Mouse (Mus musculus) bone marrow, adult 2 months (tissue): ENCODE measurements around the gene Cyp1a1. TPM values are rescaled to one million over a fixed set of nuclear protein-coding genes. Genes with fewer than 3 reads are reported as not detected.

Experiments
- H3K27ac ChIP-seq: fragments of 200-500 bp; 2 replicates; pipeline ENCODE4 v1.5.1; 2012; ENCODE audit warnings: low read depth, mild to moderate bottlenecking, control low read depth, inconsistent platforms, low read length; ENCODE audit not compliant: control insufficient read depth, poor library complexity, insufficient read depth
- H3K4me1 ChIP-seq: fragments of 200-500 bp; 2 replicates; pipeline ENCODE4 v1.6.1; 2011; ENCODE audit warnings: low read length; ENCODE audit not compliant: control insufficient read depth, insufficient read depth
- H3K4me3 ChIP-seq: fragments of 200-500 bp; replicated peaks from 2 replicates; pipeline ENCODE3; 2011; ENCODE audit warnings: mild to moderate bottlenecking, low read depth, low read length, control low read depth; ENCODE audit not compliant: control insufficient read depth
- CTCF ChIP-seq: fragments of 200-500 bp; IDR thresholded peaks from 2 replicates; pipeline ENCODE4 v1.5.1; 2011; ENCODE audit warnings: low read length, control low read depth; ENCODE audit not compliant: control insufficient read depth, insufficient read depth
- POLR2A ChIP-seq: fragments of 200-500 bp; IDR thresholded peaks from 2 replicates; pipeline ENCODE4 v1.6.1; 2011; ENCODE audit warnings: low read depth, mild to moderate bottlenecking, control low read depth, low read length, borderline replicate concordance; ENCODE audit not compliant: control insufficient read depth
- WGBS: fragments of 180-500 bp; shearing (Covaris S2); methylation state at CpG from one replicate; pipeline ENCODE4 v1.1.7; 2018; 5-methylcytosine and 5-hydroxymethylcytosine counted together
- polyA plus RNA-seq: library from polyadenylated mRNA; stranded (reverse); fragments of >200 nt; gene quantifications from 2 replicates; pipeline ENCODE4 v1.2.4, GENCODE M21; 2011; ENCODE audit warnings: low replicate concordance; ENCODE audit not compliant: missing spikeins, insufficient read depth, insufficient read length

The Cyp1a1 gene
- polyA plus RNA-seq, 1 experiment = not detected

GRCm38 (mm10) chr9:57661552-57661951 is 26.2 kb upstream of the Cyp1a1 start:
- Histone ChIP-seq H3K4me3 (no peak overlapping the region), H3K27ac (no peak overlapping the region), H3K4me1 (no peaks in the 10 kb centered on the region)
- WGBS = 45% methylated on average over 3 of the region's 3 CpGs
- TF ChIP-seq CTCF (no peak), POLR2A (no peak)

DNA sequence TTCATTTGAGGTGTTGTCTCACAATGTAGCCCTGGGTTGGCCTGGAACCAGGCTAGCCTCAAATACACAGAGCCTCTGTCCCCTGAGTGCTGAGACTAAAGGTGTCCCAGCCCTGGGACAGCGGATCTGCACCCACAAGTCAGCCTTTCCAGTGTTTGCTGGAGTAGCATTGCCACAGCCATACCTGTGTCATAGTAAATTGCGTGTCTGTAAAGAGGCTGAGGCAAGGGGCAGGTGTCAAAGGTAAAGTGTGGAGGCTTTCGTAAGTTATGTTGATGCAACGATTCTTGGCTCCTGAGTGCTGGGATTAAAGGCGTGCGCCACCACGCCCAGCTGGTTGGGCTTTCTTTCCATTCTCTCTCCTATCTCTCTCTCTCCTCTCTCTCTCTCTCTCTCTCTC is 23.1 kb upstream of the Cyp1a1 start:
- Histone ChIP-seq H3K4me3 (no peak overlapping the region), H3K4me1 (no peaks in the 10 kb centered on the region), H3K27ac (no peak overlapping the region)
- WGBS = 79% methylated on average over 7 of the region's 7 CpGs
- TF ChIP-seq POLR2A (no peak), CTCF (no peak)

DNA sequence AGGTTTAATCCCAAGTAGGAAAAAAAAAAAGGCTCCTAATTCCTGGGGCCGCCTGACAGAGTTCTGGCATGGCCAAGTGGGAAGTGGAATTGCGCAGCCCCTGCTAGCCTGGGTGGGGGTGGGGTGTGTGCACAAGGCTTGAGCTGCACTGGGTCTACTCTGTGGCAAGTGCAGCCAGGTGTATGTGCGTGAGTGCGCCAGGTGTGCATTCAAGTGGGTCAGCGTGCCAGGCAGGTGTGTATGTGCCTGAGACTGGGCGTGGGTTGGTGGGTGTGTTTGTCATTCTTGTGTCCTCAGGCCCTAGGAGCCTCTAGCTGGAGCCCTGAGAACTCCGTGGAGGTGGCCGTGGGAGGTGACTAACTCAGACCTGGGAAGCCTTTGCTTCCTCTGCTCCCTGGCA is 21.2 kb upstream of the Cyp1a1 start:
- no peak overlapping the region for H3K4me3 ChIP-seq
- TF ChIP-seq CTCF (no peak), POLR2A (no peak)
- H3K4me1 ChIP-seq = no peaks in the 10 kb centered on the region
- no peak overlapping the region for H3K27ac ChIP-seq
- WGBS = 69% methylated on average over 8 of the region's 8 CpGs

DNA sequence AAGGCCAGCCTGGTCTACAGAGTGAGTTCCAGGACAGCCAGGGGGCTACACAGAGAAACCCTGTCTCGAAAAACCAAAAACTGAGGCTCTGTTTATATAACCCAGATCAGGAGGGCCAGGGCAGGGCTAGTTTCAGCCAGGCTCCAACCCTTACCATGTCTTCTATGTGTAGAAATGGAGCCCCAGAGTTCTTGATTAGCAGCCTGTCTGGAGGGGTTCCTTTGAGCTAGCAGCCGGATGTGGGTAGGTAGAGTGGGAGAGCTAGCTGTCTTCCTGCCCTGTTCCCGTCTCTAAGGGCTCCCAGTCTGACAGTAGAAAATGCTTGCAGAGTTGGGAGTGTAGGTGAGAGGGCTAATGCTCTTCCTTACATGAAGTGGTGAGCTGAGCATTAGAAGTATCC is 20.6 kb upstream of the Cyp1a1 start:
- WGBS = 61% methylated on average over 3 of the region's 3 CpGs
- Histone ChIP-seq H3K27ac (no peak overlapping the region), H3K4me1 (no peaks in the 10 kb centered on the region), H3K4me3 (no peak overlapping the region)
- TF ChIP-seq CTCF = no peak
- no peak for TF ChIP-seq POLR2A

GRCm38 (mm10) chr9:57667817-57668216 is 19.9 kb upstream of the Cyp1a1 start:
- 69% methylated on average over 11 of the region's 11 CpGs for WGBS
- TF ChIP-seq POLR2A (no peak), CTCF (no peak)
- no peaks in the 10 kb centered on the region for H3K4me1 ChIP-seq
- no peak overlapping the region for H3K27ac ChIP-seq
- no peak overlapping the region for H3K4me3 ChIP-seq

DNA sequence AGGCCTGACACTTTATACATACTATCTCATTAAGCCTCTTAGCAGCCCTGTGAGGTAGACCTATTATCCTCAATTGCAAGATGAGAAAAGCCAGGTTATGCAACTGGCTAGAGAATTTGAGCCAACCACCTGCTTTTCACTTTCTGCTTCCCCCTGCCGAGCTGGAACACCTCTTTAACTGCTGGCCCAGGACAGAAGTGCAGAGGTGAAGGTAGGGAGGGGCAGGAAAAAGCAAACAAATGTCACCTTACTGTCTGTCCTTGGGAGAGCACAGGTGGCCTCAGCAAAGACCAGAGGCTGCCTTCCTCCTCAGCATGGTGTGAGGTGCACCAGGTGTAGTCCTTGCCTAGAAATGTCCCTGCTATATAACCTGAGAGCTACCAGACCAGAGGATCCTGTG is 19.5 kb upstream of the Cyp1a1 start:
- no peak for TF ChIP-seq POLR2A
- TF ChIP-seq CTCF = no peak
- no peaks in the 10 kb centered on the region for H3K4me1 ChIP-seq
- H3K4me3 ChIP-seq = no peak overlapping the region
- WGBS = 14% methylated on average over 1 of the region's 1 CpGs
- H3K27ac ChIP-seq = no peak overlapping the region

- 80% methylated on average over 3 of the region's 3 CpGs for WGBS
- no peak for TF ChIP-seq CTCF
- no peak for TF ChIP-seq POLR2A
- no peak overlapping the region for H3K4me3 ChIP-seq
- H3K4me1 ChIP-seq = no peaks in the 10 kb centered on the region
- H3K27ac ChIP-seq = no peak overlapping the region
These were observed 18.2 kb upstream of the Cyp1a1 start for GRCm38 (mm10) chr9:57669566-57669965.

DNA sequence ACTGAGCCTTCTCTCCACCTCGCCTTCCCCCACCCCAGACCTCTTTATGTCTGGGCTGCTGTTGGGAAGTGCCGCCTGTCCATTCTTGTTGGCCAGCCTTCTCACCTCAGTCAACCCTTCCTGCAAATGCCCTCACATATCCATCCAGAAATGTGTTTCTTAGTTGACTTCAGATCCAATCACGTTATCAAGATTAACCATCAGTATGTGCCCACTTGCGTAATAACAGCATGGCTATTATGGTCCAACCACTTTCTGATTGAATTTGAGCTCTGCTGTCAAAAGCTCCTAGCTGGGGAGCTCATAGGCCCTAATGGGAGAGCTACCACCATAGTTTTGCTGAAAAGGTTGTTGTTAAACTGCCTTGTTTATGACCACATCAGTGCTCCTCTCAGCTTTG is 16.7 kb upstream of the Cyp1a1 start:
- no peak overlapping the region for H3K27ac ChIP-seq
- 68% methylated on average over 4 of the region's 4 CpGs for WGBS
- H3K4me1 ChIP-seq = no peaks in the 10 kb centered on the region
- no peak for TF ChIP-seq POLR2A
- TF ChIP-seq CTCF = no peak
- H3K4me3 ChIP-seq = no peak overlapping the region

DNA sequence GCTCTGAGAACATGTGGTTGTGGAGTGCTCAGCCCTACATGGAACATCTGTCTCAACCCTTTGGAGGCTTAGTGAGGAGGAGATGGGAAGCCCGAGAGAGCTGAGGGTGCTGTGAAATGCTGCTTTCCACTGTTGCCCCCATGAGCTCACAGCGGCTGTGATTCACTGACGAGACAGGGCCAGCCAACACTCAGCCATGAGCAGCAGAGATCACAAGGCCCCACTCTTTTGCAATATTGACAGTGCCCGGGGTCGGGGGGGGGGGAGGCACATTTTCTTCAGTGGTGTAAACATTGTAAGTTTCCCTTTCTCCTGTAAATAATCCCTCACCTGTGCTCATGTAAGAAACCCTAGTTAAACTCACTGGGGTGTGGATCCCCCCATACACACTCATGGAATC is 16.2 kb upstream of the Cyp1a1 start:
- no peaks in the 10 kb centered on the region for H3K4me1 ChIP-seq
- TF ChIP-seq CTCF = no peak
- TF ChIP-seq POLR2A = no peak
- no peak overlapping the region for H3K4me3 ChIP-seq
- no peak overlapping the region for H3K27ac ChIP-seq
- 67% methylated on average over 5 of the region's 5 CpGs for WGBS
